In genomic region chr1:23576150-23576549, GRCm38 (mm10) we compare ENCODE assay signal across 24 mouse cellular contexts.
DNase-seq lines count a peak whose midpoint lies in the region; ATAC-seq and TF ChIP-seq lines count a peak whose summit lies in the region.
"Had no signal": no experiment of that assay in that cellular context is flagged by ENCODE, and none has a peak within 500 bp of the region (broad histone marks: within the 10 kb centered on the region; RNA-seq: fewer than 3 reads in every experiment).

No protein-coding gene starts in this region.

- peaks cover 17% of the 10 kb centered on the region for H3K4me1 ChIP-seq in forebrain, embryonic 15.5 days
- peaks cover 12% of the 10 kb centered on the region; the same call in 1 of the 2 replicates for H3K4me1 ChIP-seq in forebrain, embryonic 10.5 days
- H3K4me1 ChIP-seq in neural tube, embryonic 13.5 days (replicated peaks), result peaks cover 7% of the 10 kb centered on the region; the same call in 1 of the 2 replicates
- no peaks in the 10 kb centered on the region for H3K4me1 ChIP-seq in forebrain, postnatal 0 days (ENCODE audit: insufficient read depth)
- H3K4me1 ChIP-seq: heart, embryonic 12.5 days; heart, embryonic 15.5 days; hindbrain, embryonic 10.5 days had no signal

- TF ChIP-seq CTCF in forebrain, postnatal 0 days (IDR thresholded peaks at IDR 0.05; ENCODE audit: low read depth), result no peak

- H3K27me3 ChIP-seq in forebrain, embryonic 15.5 days, result no peaks in the 10 kb centered on the region
- H3K27me3 ChIP-seq in forebrain, embryonic 10.5 days (ENCODE audit: poor library complexity, severe bottlenecking), result no peaks in the 10 kb centered on the region
- H3K27me3 ChIP-seq in neural tube, embryonic 13.5 days, result no peaks in the 10 kb centered on the region
- H3K27me3 ChIP-seq in forebrain, postnatal 0 days (ENCODE audit: insufficient read depth, low read length), result no peaks in the 10 kb centered on the region
- H3K27me3 ChIP-seq: heart, embryonic 12.5 days; heart, embryonic 15.5 days had no signal

- peak overlapping the region; percentile 56 for H3K27ac ChIP-seq in forebrain, embryonic 15.5 days (replicated peaks)
- H3K27ac ChIP-seq in forebrain, embryonic 10.5 days, result no peak overlapping the region
- 0 out of 2 replicates have a peak overlapping the region, but pooled peaks have one; percentile 3 for H3K27ac ChIP-seq in neural tube, embryonic 13.5 days (replicated peaks)
- no peak overlapping the region for H3K27ac ChIP-seq in forebrain, postnatal 0 days (ENCODE audit: low read depth, low read length)
- H3K27ac ChIP-seq: heart, embryonic 15.5 days; hindbrain, embryonic 10.5 days; hindbrain, embryonic 14.5 days; hindbrain, postnatal 0 days had no signal

- ATAC-seq in forebrain, embryonic 15.5 days (replicated peaks), result peak; percentile 74
- ATAC-seq in neural tube, embryonic 13.5 days (ENCODE audit: low read depth), result 0 out of 2 replicates have a peak, but pooled peaks have one; percentile 8
- ATAC-seq in forebrain, postnatal 0 days, result peak; percentile 92
- no peak for ATAC-seq in monocyte, adult 5-6 weeks (replicated peaks; ENCODE audit: insufficient number of reproducible peaks, low FRiP score, low TSS enrichment, poor library complexity, severe bottlenecking)
- ATAC-seq: CD4-positive, CD25-positive, alpha-beta regulatory T cell, adult 4 months; hindbrain, postnatal 0 days; inflammation-experienced regulatory T-cells, adult 6 months; intestine, embryonic 16.5 days had no signal

- H3K9ac ChIP-seq in forebrain, embryonic 15.5 days (replicated peaks), result no peak overlapping the region
- no peak overlapping the region for H3K9ac ChIP-seq in neural tube, embryonic 13.5 days
- H3K9ac ChIP-seq in forebrain, postnatal 0 days, result no peak overlapping the region
- H3K9ac ChIP-seq: heart, embryonic 12.5 days; heart, embryonic 15.5 days; hindbrain, embryonic 14.5 days had no signal

- no peak overlapping the region for H3K4me3 ChIP-seq in forebrain, embryonic 15.5 days
- H3K4me3 ChIP-seq in forebrain, embryonic 10.5 days, result no peak overlapping the region
- H3K4me3 ChIP-seq in neural tube, embryonic 13.5 days, result no peak overlapping the region
- H3K4me3 ChIP-seq in forebrain, postnatal 0 days (ENCODE audit: low read depth, low read length), result no peak overlapping the region
- H3K4me3 ChIP-seq: heart, embryonic 12.5 days; heart, embryonic 15.5 days; hindbrain, embryonic 10.5 days had no signal

- DNase-seq in forebrain, embryonic 10.5 days (ENCODE audit: extremely low spot score, low spot score), result no peak
- DNase-seq in neural tube, embryonic 10.5 days (ENCODE audit: extremely low spot score, low spot score), result no peak
- DNase-seq in forebrain, postnatal 0 days, result peak; percentile 49
- DNase-seq in thymus, adult 18-20 months, result no peak
- DNase-seq: adrenal gland, adult 2 months; adrenal gland, postnatal 14 days; cerebellum, adult 18-20 months; cerebellum, adult 9-10 months; cerebellum, postnatal 14 days; gastrocnemius, postnatal 25 days; heart, adult 18-20 months; heart, postnatal 10 days; heart, postnatal 36 days had no signal

- 49% methylated on average over 5 of the region's 5 CpGs for WGBS in forebrain, embryonic 15.5 days
- 69% methylated on average over 5 of the region's 5 CpGs for WGBS in forebrain, embryonic 10.5 days
- 66% methylated on average over 5 of the region's 5 CpGs for WGBS in neural tube, embryonic 13.5 days
- 35% methylated on average over 5 of the region's 5 CpGs for WGBS in forebrain, postnatal 0 days

- H3K36me3 ChIP-seq in forebrain, embryonic 15.5 days, result no peaks in the 10 kb centered on the region
- no peaks in the 10 kb centered on the region for H3K36me3 ChIP-seq in forebrain, embryonic 10.5 days (replicated peaks)
- H3K36me3 ChIP-seq in neural tube, embryonic 13.5 days, result no peaks in the 10 kb centered on the region
- H3K36me3 ChIP-seq in forebrain, postnatal 0 days (ENCODE audit: insufficient read depth), result no peaks in the 10 kb centered on the region
- H3K36me3 ChIP-seq: heart, embryonic 12.5 days; heart, embryonic 15.5 days; hindbrain, embryonic 10.5 days had no signal

- H3K4me2 ChIP-seq in forebrain, embryonic 15.5 days (replicated peaks), result no peak overlapping the region
- H3K4me2 ChIP-seq in neural tube, embryonic 13.5 days, result no peak overlapping the region
- H3K4me2 ChIP-seq in forebrain, postnatal 0 days (ENCODE audit: low read depth), result no peak overlapping the region
- H3K4me2 ChIP-seq: heart, embryonic 12.5 days; heart, embryonic 15.5 days; hindbrain, embryonic 14.5 days had no signal

- no peaks in the 10 kb centered on the region for H3K9me3 ChIP-seq in forebrain, embryonic 15.5 days
- no peaks in the 10 kb centered on the region for H3K9me3 ChIP-seq in forebrain, embryonic 10.5 days
- H3K9me3 ChIP-seq in neural tube, embryonic 13.5 days, result no peaks in the 10 kb centered on the region
- H3K9me3 ChIP-seq in forebrain, postnatal 0 days (ENCODE audit: low read length), result no peaks in the 10 kb centered on the region
- H3K9me3 ChIP-seq: heart, embryonic 12.5 days; heart, embryonic 15.5 days; hindbrain, embryonic 10.5 days had no signal

Comparison
In these comparisons a context has a peak if more than half of its experiments do, and no peak if none do; other contexts are left out.
1. H3K27ac ChIP-seq: peak in forebrain, embryonic 15.5 days (single experiment) and neural tube, embryonic 13.5 days (single experiment); none in forebrain, embryonic 10.5 days (single experiment) and forebrain, postnatal 0 days (single experiment).